Mouse (Mus musculus) granulocyte monocyte progenitor cell, adult 5-6 weeks (primary cell): ENCODE measurements around the gene Gm12185. TPM values are rescaled to one million over a fixed set of nuclear protein-coding genes. Genes with fewer than 3 reads are reported as not detected.

Source experiments
- ATAC-seq: replicated peaks from 2 replicates; pipeline ENCODE4 v1.8.0; 2016; ENCODE audit warnings: mild to moderate bottlenecking, moderate TSS enrichment, inconsistent platforms; ENCODE audit not compliant: poor library complexity, severe bottlenecking
- total RNA-seq, 2 experiments: library from RNA; stranded (forward) in 1 of 2; stranded (reverse) in 1 of 2; fragments of 200-712, 200-1000 nt in 1 of 2; fragments of >200 nt in 1 of 2; fragmentation: Nextera tagmentation in 1 of 2; gene quantifications; 2 replicates each; pipeline ENCODE4 v1.2.3; 2014 to 2017

The Gm12185 gene
- total RNA-seq, 2 experiments from 2014 or later, result not detected

GRCm38 (mm10) chr11:48863808-48864207, 128.2 kb downstream of the Gm12185 start:
- ATAC-seq, result no peak

GRCm38 (mm10) chr11:48862784-48863319, 129.2 kb downstream of the Gm12185 start:
- ATAC-seq, result no peak

- ATAC-seq, result peak; percentile 30
Observed at GRCm38 (mm10) chr11:48859014-48859413, 133.0 kb downstream of the Gm12185 start.

Other genes with a start within 250 kb of the Gm12185 start
- gene Rack1, start 191.9 kb downstream of the Gm12185 start, total RNA-seq (2014; fragmentation: Nextera tagmentation), result 2,229 and 2,435 TPM in 2 replicates
- gene Rack1, start 191.9 kb downstream of the Gm12185 start, total RNA-seq (2017), result 1,577 and 1,773 TPM in 2 replicates
- 17.1 and 24.2 TPM in 2 replicates for gene Trim41, start 174.9 kb downstream of the Gm12185 start, total RNA-seq (2014; fragmentation: Nextera tagmentation)
- 39.4 and 50.8 TPM in 2 replicates for gene Trim41, start 174.9 kb downstream of the Gm12185 start, total RNA-seq (2017)
- not detected in 2 replicates for gene Trim7, start 166.1 kb downstream of the Gm12185 start, total RNA-seq (2014; fragmentation: Nextera tagmentation)
- gene Trim7, start 166.1 kb downstream of the Gm12185 start, total RNA-seq (2017), result 0.30 and 0.41 TPM in 2 replicates
- gene Gm12184, start 165.6 kb downstream of the Gm12185 start, total RNA-seq (2014; fragmentation: Nextera tagmentation), result 2.9 and 10.5 TPM in 2 replicates
- gene Gm12184, start 165.6 kb downstream of the Gm12185 start, total RNA-seq (2017), result 14.2 and 35.9 TPM in 2 replicates
- 27.7 and 45.0 TPM in 2 replicates for gene Irgm1, start 120.5 kb downstream of the Gm12185 start, total RNA-seq (2014; fragmentation: Nextera tagmentation)
- 22.1 and 23.6 TPM in 2 replicates for gene Irgm1, start 120.5 kb downstream of the Gm12185 start, total RNA-seq (2017)
- 0.58 and 1.2 TPM in 2 replicates for gene Gm5431, start 90.0 kb downstream of the Gm12185 start, total RNA-seq (2014; fragmentation: Nextera tagmentation)
- 0.22 and 1.3 TPM in 2 replicates for gene Gm5431, start 90.0 kb downstream of the Gm12185 start, total RNA-seq (2017)
- 14.0 and 21.4 TPM in 2 replicates for gene Psme2b, start 46.0 kb downstream of the Gm12185 start, total RNA-seq (2014; fragmentation: Nextera tagmentation)
- 10.3 and 18.7 TPM in 2 replicates for gene Psme2b, start 46.0 kb downstream of the Gm12185 start, total RNA-seq (2017)
- 1.7 TPM in 1 of 2 replicates, not detected in the other for gene Olfr56, start 13.3 kb downstream of the Gm12185 start, total RNA-seq (2014; fragmentation: Nextera tagmentation)
- gene Olfr56, start 13.3 kb downstream of the Gm12185 start, total RNA-seq (2017), result 2.1 and 2.5 TPM in 2 replicates
- 13.1 and 13.3 TPM in 2 replicates for gene 9930111J21Rik1, start 12.8 kb downstream of the Gm12185 start, total RNA-seq (2014; fragmentation: Nextera tagmentation)
- gene 9930111J21Rik1, start 12.8 kb downstream of the Gm12185 start, total RNA-seq (2017), result 7.3 and 17.1 TPM in 2 replicates
- 2.3 TPM in 1 of 2 replicates, not detected in the other for gene Tgtp1, start 1.9 kb upstream of the Gm12185 start, total RNA-seq (2014; fragmentation: Nextera tagmentation)
- 2.2 and 7.1 TPM in 2 replicates for gene Tgtp1, start 1.9 kb upstream of the Gm12185 start, total RNA-seq (2017)
- gene 9930111J21Rik2, start 59.0 kb upstream of the Gm12185 start, total RNA-seq (2014; fragmentation: Nextera tagmentation), result 40.1 and 45.9 TPM in 2 replicates
- gene 9930111J21Rik2, start 59.0 kb upstream of the Gm12185 start, total RNA-seq (2017), result 29.3 and 35.2 TPM in 2 replicates
- 6.8 and 8.9 TPM in 2 replicates for gene Tgtp2, start 72.0 kb upstream of the Gm12185 start, total RNA-seq (2014; fragmentation: Nextera tagmentation)
- 27.9 and 40.5 TPM in 2 replicates for gene Tgtp2, start 72.0 kb upstream of the Gm12185 start, total RNA-seq (2017)
- gene Ifi47, start 84.4 kb upstream of the Gm12185 start, total RNA-seq (2014; fragmentation: Nextera tagmentation), result 84.9 and 101 TPM in 2 replicates
- gene Ifi47, start 84.4 kb upstream of the Gm12185 start, total RNA-seq (2017), result 45.8 and 73.5 TPM in 2 replicates
- gene Olfr1396, start 122.6 kb upstream of the Gm12185 start, total RNA-seq (2014; fragmentation: Nextera tagmentation), result not detected in 2 replicates
- gene Olfr1396, start 122.6 kb upstream of the Gm12185 start, total RNA-seq (2017), result not detected in 2 replicates
- gene Olfr1395, start 150.0 kb upstream of the Gm12185 start, total RNA-seq (2014; fragmentation: Nextera tagmentation), result not detected in 2 replicates
- not detected in 2 replicates for gene Olfr1395, start 150.0 kb upstream of the Gm12185 start, total RNA-seq (2017)
- not detected in 2 replicates for gene Olfr1394, start 162.2 kb upstream of the Gm12185 start, total RNA-seq (2014; fragmentation: Nextera tagmentation)
- gene Olfr1394, start 162.2 kb upstream of the Gm12185 start, total RNA-seq (2017), result not detected in 2 replicates
- gene Btnl9, start 194.9 kb upstream of the Gm12185 start, total RNA-seq (2014; fragmentation: Nextera tagmentation), result 3.8 and 4.1 TPM in 2 replicates
- gene Btnl9, start 194.9 kb upstream of the Gm12185 start, total RNA-seq (2017), result 5.3 and 7.6 TPM in 2 replicates
- 46.4 and 46.5 TPM in 2 replicates for gene Zfp62, start 211.1 kb upstream of the Gm12185 start, total RNA-seq (2014; fragmentation: Nextera tagmentation)
- 62.2 and 88.5 TPM in 2 replicates for gene Zfp62, start 211.1 kb upstream of the Gm12185 start, total RNA-seq (2017)